In the genomic region with DNA sequence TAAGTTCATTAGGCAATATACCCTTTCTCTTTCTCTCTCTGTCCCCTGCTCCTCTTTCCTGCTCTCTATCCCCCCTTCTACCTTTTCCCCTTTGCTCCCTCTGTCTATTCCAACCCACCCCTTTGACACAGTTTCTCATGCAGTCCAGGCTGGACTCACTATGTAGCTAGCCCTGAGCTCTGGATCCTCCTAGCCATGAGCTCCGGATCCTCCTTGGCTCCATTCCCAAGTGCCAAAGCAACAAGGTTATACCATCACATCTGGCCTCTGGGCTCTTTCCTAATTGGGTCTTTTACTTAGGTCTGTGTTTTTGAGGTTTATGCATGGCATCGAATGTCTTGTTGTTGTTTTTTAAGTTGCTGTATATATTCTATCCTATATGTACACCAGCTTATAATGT, we compare ENCODE assay signal across 21 mouse cellular contexts.
"Had no signal": no experiment of that assay in that cellular context is flagged by ENCODE, and none has a peak within 500 bp of the region (broad histone marks: within the 10 kb centered on the region; RNA-seq: fewer than 3 reads in every experiment).

No protein-coding gene starts in this region.

- ATAC-seq: liver, postnatal 0 days; midbrain, embryonic 13.5 days; midbrain, embryonic 16.5 days had no signal

- H3K27me3 ChIP-seq: kidney, embryonic 15.5 days; limb, embryonic 12.5 days; limb, embryonic 15.5 days; megakaryocyte, embryonic 14.5 days; midbrain, embryonic 13.5 days; stomach, embryonic 15.5 days had no signal

- H3K9me3 ChIP-seq: kidney, embryonic 15.5 days; limb, embryonic 12.5 days; limb, embryonic 15.5 days; midbrain, embryonic 13.5 days; stomach, embryonic 15.5 days had no signal

- H3K4me3 ChIP-seq: kidney, embryonic 15.5 days; limb, embryonic 12.5 days; limb, embryonic 15.5 days; megakaryocyte, embryonic 14.5 days; midbrain, embryonic 10.5 days; midbrain, embryonic 13.5 days; stomach, embryonic 15.5 days had no signal

- H3K27ac ChIP-seq: kidney, embryonic 15.5 days; limb, embryonic 12.5 days; limb, embryonic 15.5 days; liver, embryonic 14.5 days; midbrain, embryonic 10.5 days; midbrain, embryonic 13.5 days; stomach, embryonic 15.5 days had no signal

- H3K9ac ChIP-seq: kidney, embryonic 15.5 days; limb, embryonic 12.5 days; limb, embryonic 15.5 days; liver, embryonic 14.5 days; liver, postnatal 0 days; lung, embryonic 14.5 days; midbrain, embryonic 13.5 days; stomach, embryonic 15.5 days had no signal

- H3K4me2 ChIP-seq: kidney, embryonic 15.5 days; limb, embryonic 12.5 days; limb, embryonic 15.5 days; liver, embryonic 11.5 days; lung, embryonic 14.5 days; midbrain, embryonic 13.5 days; stomach, embryonic 15.5 days had no signal

- H3K4me1 ChIP-seq: midbrain, embryonic 10.5 days; midbrain, embryonic 13.5 days had no signal

- DNase-seq: kidney, adult 8-10 months; kidney, postnatal 10 days; kidney, postnatal 36 days; layer of hippocampus, postnatal 36 days; left cerebral cortex, postnatal 4 days; liver, postnatal 0 days; lung, embryonic 14.5 days; lung, postnatal 36 days; right cerebral cortex, postnatal 4 days; spleen, adult 18-20 months; thymus, postnatal 36 days had no signal
